Mouse (Mus musculus) CH12.LX (cell line): ENCODE measurements around the gene Sgtb.

Experiments used
- CTCF ChIP-seq, 2 experiments: IDR thresholded peaks in 1 of 2; conservative IDR thresholded peaks in 1 of 2; 2 replicates each; pipeline ENCODE4 v1.5.1; 2011 to 2012; ENCODE audit warnings: low read depth in 2 of 2, low read length in 2 of 2, improper control_type of control experiment in 1 of 2, inconsistent platforms in 1 of 2, mild to moderate bottlenecking in 1 of 2, moderate library complexity in 1 of 2
- EP300 ChIP-seq: IDR thresholded peaks from 2 replicates; pipeline ENCODE4 v1.6.1; 2011; ENCODE audit warnings: low read length, improper control_type of control experiment
- SMC3 ChIP-seq: IDR thresholded peaks from 2 replicates; pipeline ENCODE4 v1.6.1; 2011; ENCODE audit warnings: low read depth, low read length, improper control_type of control experiment
- USF1 ChIP-seq: IDR thresholded peaks from 2 replicates; pipeline ENCODE4 v1.6.1; 2014; ENCODE audit warnings: low read depth, mild to moderate bottlenecking, inconsistent platforms, low read length, improper control_type of control experiment

GRCm38 (mm10) chr13:104074230-104074629, 35.3 kb upstream of the Sgtb start:
- TF ChIP-seq CTCF (conservative IDR thresholded peaks at IDR 0.05 in 1 of 2, IDR thresholded peaks at IDR 0.05 in 1 of 2; ENCODE audit: low read depth in 2 of 2, low read length in 2 of 2) (no peak), SMC3 (no peak), EP300 (no peak), USF1 (no peak)
